Mouse (Mus musculus): ENCODE measurements around the gene Mmgt1. TPM values are rescaled to one million over a fixed set of nuclear protein-coding genes. Genes with fewer than 3 reads are reported as not detected.

The Mmgt1 gene
- polyA plus RNA-seq, 1 experiment from 2014 or later: 13.0 TPM

DNA sequence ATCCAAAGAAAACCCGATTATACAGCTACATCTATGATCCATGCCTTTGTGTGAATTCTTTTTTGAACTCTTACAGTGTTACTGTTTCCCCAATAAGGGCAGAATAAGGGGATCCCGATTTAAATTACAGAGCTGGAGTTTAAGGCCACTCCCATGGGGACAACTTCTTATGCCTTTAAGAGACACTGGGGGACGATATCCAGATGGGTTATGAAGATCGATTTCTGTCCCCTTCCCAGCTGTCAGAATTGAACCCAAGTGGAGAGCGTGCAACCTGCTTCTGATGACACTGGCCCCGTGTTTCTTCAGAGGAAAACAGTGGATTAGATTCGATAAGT is 11.4 kb upstream of the Mmgt1 start:
- H3K9ac ChIP-seq (ENCODE audit: low read length): peak overlapping the region; percentile 67; the same call in 1 of the 2 replicates
- TF ChIP-seq CTCF (IDR thresholded peaks at IDR 0.05; ENCODE audit: low read depth) (no peak), EP300 (optimal IDR thresholded peaks at IDR 0.05) (no peak)
- ATAC-seq (ENCODE audit: low FRiP score, low TSS enrichment): peak; percentile 1; the same call in 1 of the 2 replicates
- peak overlapping the region; percentile 57 for H3K4me3 ChIP-seq (ENCODE audit: low read depth, low read length)
- peak overlapping the region; percentile 49 for H3K4me2 ChIP-seq (replicated peaks; ENCODE audit: low read depth)
- DNase-seq (ENCODE audit: low spot score): no peak
- peak overlapping the region; percentile 70 for H3K27ac ChIP-seq (replicated peaks)
- no peaks in the 10 kb centered on the region for H3K4me1 ChIP-seq (replicated peaks; ENCODE audit: control insufficient read depth, insufficient read depth)
- WGBS: 26% methylated on average over 7 of the region's 7 CpGs
- no peaks in the 10 kb centered on the region for H3K9me3 ChIP-seq (ENCODE audit: control insufficient read depth, low read length)
- H3K36me3 ChIP-seq (ENCODE audit: control insufficient read depth, insufficient read depth, low read length): no peaks in the 10 kb centered on the region
- H3K27me3 ChIP-seq (ENCODE audit: control insufficient read depth, insufficient read depth, low read length): no peaks in the 10 kb centered on the region

DNA sequence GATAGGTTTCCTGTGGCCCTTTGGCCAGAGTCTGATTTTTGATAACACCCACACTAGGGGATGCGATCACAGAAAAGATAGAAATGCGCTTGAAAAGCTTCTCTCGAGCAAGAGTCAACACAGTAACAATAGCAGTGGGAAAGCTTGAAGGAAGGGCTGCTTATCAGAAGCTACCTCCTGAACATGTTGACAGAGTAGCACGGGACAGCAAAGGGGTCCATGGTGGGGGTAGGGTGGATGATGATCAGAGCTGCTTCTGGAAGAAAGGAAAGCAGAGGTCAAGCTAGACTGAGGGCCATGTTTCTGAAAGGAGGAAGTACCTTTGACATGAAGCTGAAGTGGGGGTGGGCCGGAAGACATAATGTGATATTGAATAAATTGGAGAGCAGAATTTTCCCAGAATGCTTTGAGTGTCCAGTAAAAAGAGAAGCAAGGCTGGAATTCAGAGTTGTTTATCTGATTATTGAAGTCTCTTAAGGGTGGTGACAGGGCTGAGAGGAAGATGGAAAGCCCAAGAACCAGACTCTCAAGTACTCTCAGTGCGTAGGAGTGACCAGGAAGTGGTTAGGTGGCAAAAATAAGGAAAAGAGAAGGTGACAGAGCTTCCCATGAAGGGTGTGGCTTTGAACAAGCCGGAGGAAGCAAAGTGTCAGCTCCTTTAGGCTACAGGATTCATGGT is 9.3 kb upstream of the Mmgt1 start:
- Histone ChIP-seq H3K4me3 (ENCODE audit: low read depth, low read length) (no peak overlapping the region), H3K4me2 (replicated peaks; ENCODE audit: low read depth) (no peak overlapping the region), H3K9ac (ENCODE audit: low read length) (no peak overlapping the region), H3K36me3 (ENCODE audit: control insufficient read depth, insufficient read depth, low read length) (no peaks in the 10 kb centered on the region), H3K4me1 (replicated peaks; ENCODE audit: control insufficient read depth, insufficient read depth) (no peaks in the 10 kb centered on the region), H3K27me3 (ENCODE audit: control insufficient read depth, insufficient read depth, low read length) (no peaks in the 10 kb centered on the region), H3K27ac (replicated peaks) (no peak overlapping the region), H3K9me3 (ENCODE audit: control insufficient read depth, low read length) (no peaks in the 10 kb centered on the region)
- ATAC-seq (ENCODE audit: low FRiP score, low TSS enrichment) (peak; percentile 72), DNase-seq (ENCODE audit: low spot score) (no peak)
- WGBS: 58% methylated on average over 7 of the region's 7 CpGs
- TF ChIP-seq EP300 (optimal IDR thresholded peaks at IDR 0.05) (no peak), CTCF (IDR thresholded peaks at IDR 0.05; ENCODE audit: low read depth) (no peak)

DNA sequence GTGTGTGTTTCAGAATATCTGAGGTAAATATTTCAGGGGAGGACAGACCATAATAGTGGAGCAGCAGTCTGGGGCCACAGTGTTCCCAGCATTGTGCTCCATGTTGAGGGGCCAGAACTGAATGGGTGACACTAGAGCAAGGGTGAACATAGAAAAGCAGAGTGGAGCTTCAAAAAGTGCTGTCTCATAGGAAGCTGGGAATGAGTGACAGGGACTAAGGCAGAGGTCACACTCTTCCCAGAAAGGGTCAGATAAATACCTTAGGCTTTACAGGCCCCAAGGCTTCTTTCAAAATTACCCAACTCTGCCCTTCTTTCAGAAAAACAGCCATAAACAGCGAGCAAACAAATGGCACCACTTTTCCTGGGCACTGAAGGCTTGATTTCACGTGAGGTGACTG is 8.7 kb upstream of the Mmgt1 start:
- Histone ChIP-seq H3K27me3 (ENCODE audit: control insufficient read depth, insufficient read depth, low read length) (no peaks in the 10 kb centered on the region), H3K9ac (ENCODE audit: low read length) (no peak overlapping the region), H3K4me2 (replicated peaks; ENCODE audit: low read depth) (no peak overlapping the region), H3K36me3 (ENCODE audit: control insufficient read depth, insufficient read depth, low read length) (no peaks in the 10 kb centered on the region), H3K4me3 (ENCODE audit: low read depth, low read length) (no peak overlapping the region), H3K27ac (replicated peaks) (no peak overlapping the region), H3K4me1 (replicated peaks; ENCODE audit: control insufficient read depth, insufficient read depth) (no peaks in the 10 kb centered on the region), H3K9me3 (ENCODE audit: control insufficient read depth, low read length) (no peaks in the 10 kb centered on the region)
- DNase-seq (ENCODE audit: low spot score) (no peak), ATAC-seq (ENCODE audit: low FRiP score, low TSS enrichment) (no peak)
- WGBS: 48% methylated on average over 2 of the region's 2 CpGs
- no peak for TF ChIP-seq CTCF (IDR thresholded peaks at IDR 0.05; ENCODE audit: low read depth)
- TF ChIP-seq EP300 (optimal IDR thresholded peaks at IDR 0.05): no peak

DNA sequence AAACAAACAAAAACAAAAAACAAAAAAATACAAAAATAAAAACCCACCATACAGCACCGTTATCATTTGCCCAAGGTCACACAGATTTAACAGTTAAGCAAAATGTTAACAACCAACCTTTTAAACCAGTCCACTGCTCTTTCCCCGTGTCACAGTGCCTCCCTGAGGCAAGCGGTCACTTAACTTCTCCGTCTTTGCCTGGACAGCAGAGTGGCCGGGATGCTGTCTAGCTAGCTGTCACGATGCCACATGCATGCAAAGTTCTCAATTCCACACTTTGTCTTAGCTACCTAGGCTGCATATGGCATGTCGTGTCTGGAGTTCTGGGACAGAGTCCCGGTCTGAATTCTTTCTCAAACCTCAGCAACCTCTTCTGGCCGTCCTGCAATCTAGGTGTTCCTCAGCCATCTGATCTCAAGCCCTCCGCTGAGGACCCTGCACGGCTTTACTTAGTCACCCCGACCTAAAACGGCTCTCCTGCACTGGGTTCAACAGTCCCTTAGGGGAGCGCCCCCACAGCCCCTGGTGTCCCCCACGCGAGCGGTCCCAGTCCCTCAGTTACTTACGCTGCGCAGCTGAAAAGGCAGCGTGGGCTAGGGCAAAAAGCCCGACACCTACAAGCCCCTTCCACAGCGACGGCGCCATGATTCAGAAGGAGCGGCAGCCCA is 516 bp downstream of the Mmgt1 start:
- peak overlapping the region; percentile 59 for H3K4me2 ChIP-seq (replicated peaks; ENCODE audit: low read depth)
- WGBS: 12% methylated on average over 21 of the region's 25 CpGs
- no peak for TF ChIP-seq EP300 (optimal IDR thresholded peaks at IDR 0.05)
- TF ChIP-seq CTCF (IDR thresholded peaks at IDR 0.05; ENCODE audit: low read depth): peak; percentile 53
- ATAC-seq (ENCODE audit: low FRiP score, low TSS enrichment): no peak; the same call in 1 of the 2 replicates
- no peaks in the 10 kb centered on the region for H3K9me3 ChIP-seq (ENCODE audit: control insufficient read depth, low read length)
- peak overlapping the region; percentile 62 for H3K4me3 ChIP-seq (ENCODE audit: low read depth, low read length)
- H3K9ac ChIP-seq (ENCODE audit: low read length): peak overlapping the region; percentile 76
- H3K27me3 ChIP-seq (ENCODE audit: control insufficient read depth, insufficient read depth, low read length): no peaks in the 10 kb centered on the region
- H3K36me3 ChIP-seq (ENCODE audit: control insufficient read depth, insufficient read depth, low read length): no peaks in the 10 kb centered on the region
- no peaks in the 10 kb centered on the region for H3K4me1 ChIP-seq (replicated peaks; ENCODE audit: control insufficient read depth, insufficient read depth)
- H3K27ac ChIP-seq (replicated peaks): peak overlapping the region; percentile 79
- peak; percentile 19 for DNase-seq (ENCODE audit: low spot score)

- H3K27me3 ChIP-seq (ENCODE audit: control insufficient read depth, insufficient read depth, low read length): no peaks in the 10 kb centered on the region
- H3K36me3 ChIP-seq (ENCODE audit: control insufficient read depth, insufficient read depth, low read length): no peaks in the 10 kb centered on the region
- H3K27ac ChIP-seq (replicated peaks): no peak overlapping the region
- no peak for TF ChIP-seq CTCF (IDR thresholded peaks at IDR 0.05; ENCODE audit: low read depth)
- TF ChIP-seq EP300 (optimal IDR thresholded peaks at IDR 0.05): no peak
- no peaks in the 10 kb centered on the region for H3K4me1 ChIP-seq (replicated peaks; ENCODE audit: control insufficient read depth, insufficient read depth)
- no peak for ATAC-seq (ENCODE audit: low FRiP score, low TSS enrichment)
- 74% methylated on average over 2 of the region's 2 CpGs for WGBS
- no peak for DNase-seq (ENCODE audit: low spot score)
- H3K4me3 ChIP-seq (ENCODE audit: low read depth, low read length): no peak overlapping the region
- no peak overlapping the region for H3K9ac ChIP-seq (ENCODE audit: low read length)
- no peaks in the 10 kb centered on the region for H3K9me3 ChIP-seq (ENCODE audit: control insufficient read depth, low read length)
- no peak overlapping the region for H3K4me2 ChIP-seq (replicated peaks; ENCODE audit: low read depth)
These were observed 19.7 kb downstream of the Mmgt1 start for GRCm38 (mm10) chrX:56578200-56578599.

DNA sequence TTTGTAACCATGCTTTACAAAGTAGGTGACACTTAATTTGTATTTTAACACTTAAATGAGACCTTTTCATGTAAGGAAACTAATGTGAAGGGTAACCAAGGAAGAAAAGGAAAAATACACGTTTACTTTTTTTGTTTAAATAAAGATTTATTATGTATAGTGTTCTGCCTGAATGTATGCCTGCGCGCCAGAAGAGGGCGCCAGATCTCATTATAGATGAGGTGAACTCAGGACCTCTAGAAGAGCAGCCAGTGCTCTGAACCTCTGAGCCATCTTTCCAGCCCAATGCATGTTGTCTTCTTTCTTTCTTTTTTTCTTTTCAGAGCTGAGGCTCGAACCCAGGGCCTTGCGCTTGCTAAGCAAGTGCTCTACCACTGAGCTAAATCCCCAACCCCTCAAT is 25.4 kb downstream of the Mmgt1 start:
- H3K36me3 ChIP-seq (ENCODE audit: control insufficient read depth, insufficient read depth, low read length): no peaks in the 10 kb centered on the region
- ATAC-seq (ENCODE audit: low FRiP score, low TSS enrichment) (no peak), DNase-seq (ENCODE audit: low spot score) (peak; percentile 15)
- H3K4me1 ChIP-seq (replicated peaks; ENCODE audit: control insufficient read depth, insufficient read depth): no peaks in the 10 kb centered on the region
- H3K4me3 ChIP-seq (ENCODE audit: low read depth, low read length): no peak overlapping the region
- H3K27ac ChIP-seq (replicated peaks): no peak overlapping the region
- no peak overlapping the region for H3K9ac ChIP-seq (ENCODE audit: low read length)
- TF ChIP-seq CTCF (IDR thresholded peaks at IDR 0.05; ENCODE audit: low read depth) (peak; percentile 71), EP300 (optimal IDR thresholded peaks at IDR 0.05) (no peak)
- no peak overlapping the region for H3K4me2 ChIP-seq (replicated peaks; ENCODE audit: low read depth)
- H3K27me3 ChIP-seq (ENCODE audit: control insufficient read depth, insufficient read depth, low read length): no peaks in the 10 kb centered on the region
- 23% methylated on average over 6 of the region's 6 CpGs for WGBS
- no peaks in the 10 kb centered on the region for H3K9me3 ChIP-seq (ENCODE audit: control insufficient read depth, low read length)

All from stomach, postnatal 0 days (tissue).